Mouse (Mus musculus): ENCODE measurements around the gene Tmem136.

The Tmem136 gene

GRCm38 (mm10) chr9:43108081-43108480, 8.3 kb downstream of the Tmem136 start:
- no peak for DNase-seq (ENCODE audit: low read depth, low spot score)

- no peak for DNase-seq (ENCODE audit: low read depth, low spot score)
These were observed 8.8 kb downstream of the Tmem136 start for GRCm38 (mm10) chr9:43107555-43107954.

GRCm38 (mm10) chr9:43107187-43107517, 9.2 kb downstream of the Tmem136 start, which contains the start of gene Arhgef12:
TSS of gene Arhgef12 (minus strand) at chr9:43107239.
- peak; percentile 87 for DNase-seq (ENCODE audit: low read depth, low spot score)

- peak; percentile 53 for DNase-seq (ENCODE audit: low read depth, low spot score)
These were observed 9.8 kb downstream of the Tmem136 start for GRCm38 (mm10) chr9:43106426-43107186.

- peak; percentile 89 for DNase-seq (ENCODE audit: low read depth, low spot score)
These were observed 10.6 kb downstream of the Tmem136 start for GRCm38 (mm10) chr9:43105664-43106361.

- peak; percentile 48 for DNase-seq (ENCODE audit: low read depth, low spot score)
These were observed 11.3 kb downstream of the Tmem136 start for GRCm38 (mm10) chr9:43104873-43105663.

- no peak for DNase-seq (ENCODE audit: low read depth, low spot score)
These were observed 11.9 kb downstream of the Tmem136 start for GRCm38 (mm10) chr9:43104526-43104872.

- peak; percentile 26 for DNase-seq (ENCODE audit: low read depth, low spot score)
These were observed 12.6 kb downstream of the Tmem136 start for GRCm38 (mm10) chr9:43103675-43104299.

- no peak for DNase-seq (ENCODE audit: low read depth, low spot score)
These were observed 13.4 kb downstream of the Tmem136 start for GRCm38 (mm10) chr9:43102931-43103330.

- no peak for DNase-seq (ENCODE audit: low read depth, low spot score)
These were observed 14.3 kb downstream of the Tmem136 start for GRCm38 (mm10) chr9:43101936-43102595.

- peak; percentile 40 for DNase-seq (ENCODE audit: low read depth, low spot score)
These were observed 17.4 kb downstream of the Tmem136 start for GRCm38 (mm10) chr9:43098922-43099321.

GRCm38 (mm10) chr9:43097801-43098557, 18.4 kb downstream of the Tmem136 start:
- peak; percentile 74 for DNase-seq (ENCODE audit: low read depth, low spot score)

- peak; percentile 42 for DNase-seq (ENCODE audit: low read depth, low spot score)
These were observed 20.0 kb downstream of the Tmem136 start for GRCm38 (mm10) chr9:43096337-43096736.

GRCm38 (mm10) chr9:43094828-43095227, 21.5 kb downstream of the Tmem136 start:
- DNase-seq (ENCODE audit: low read depth, low spot score): no peak

GRCm38 (mm10) chr9:43093803-43094202, 22.6 kb downstream of the Tmem136 start:
- DNase-seq (ENCODE audit: low read depth, low spot score): peak; percentile 45

GRCm38 (mm10) chr9:43085686-43086285, 30.6 kb downstream of the Tmem136 start:
- DNase-seq (ENCODE audit: low read depth, low spot score): no peak

- DNase-seq (ENCODE audit: low read depth, low spot score): peak; percentile 36
These were observed 31.6 kb downstream of the Tmem136 start for GRCm38 (mm10) chr9:43084496-43085362.

GRCm38 (mm10) chr9:43083441-43084055, 32.8 kb downstream of the Tmem136 start:
- no peak for DNase-seq (ENCODE audit: low read depth, low spot score)

- no peak for DNase-seq (ENCODE audit: low read depth, low spot score)
These were observed 37.7 kb downstream of the Tmem136 start for GRCm38 (mm10) chr9:43078711-43079110.
